Mouse (Mus musculus) hindbrain, embryonic 14.5 days (tissue): ENCODE measurements around the gene Slc39a13. TPM values are rescaled to one million over a fixed set of nuclear protein-coding genes. Genes with fewer than 3 reads are reported as not detected.

Source experiments
- ATAC-seq: fragments of 200-750 bp; cut with Nextera tagmentation; 2 replicates; pipeline ENCODE4 v1.8.0; 2017; ENCODE audit warnings: moderate number of reproducible peaks, mild to moderate bottlenecking, moderate TSS enrichment, moderate library complexity; ENCODE audit not compliant: low FRiP score
- DNase-seq: peaks from one replicate; pipeline ENCODE4 v3.0.0-alpha.2; 2015; ENCODE audit warnings: low spot score
- H3K27ac ChIP-seq: fragments of 300-500 bp; sonication (generic); 2 replicates; pipeline ENCODE4 v1.5.1; 2014; ENCODE audit warnings: mild to moderate bottlenecking, moderate library complexity
- H3K27me3 ChIP-seq: fragments of 300-500 bp; sonication (generic); 2 replicates; pipeline ENCODE4 v1.6.1; 2014; ENCODE audit warnings: mild to moderate bottlenecking, low read length, mixed read lengths; ENCODE audit not compliant: control insufficient read depth, insufficient read depth
- H3K36me3 ChIP-seq: fragments of 300-500 bp; sonication (generic); replicated peaks from 2 replicates; pipeline ENCODE4 v1.6.1; 2014; ENCODE audit not compliant: control insufficient read depth, insufficient read depth
- H3K4me1 ChIP-seq: fragments of 300-500 bp; sonication (generic); replicated peaks from 2 replicates; pipeline ENCODE4 v1.6.1; 2014; ENCODE audit warnings: antibody characterized with exemption, low read length, mixed read lengths; ENCODE audit not compliant: control insufficient read depth, insufficient read depth
- H3K4me2 ChIP-seq: fragments of 300-500 bp; sonication (generic); replicated peaks from 2 replicates; pipeline ENCODE4 v1.6.1; 2014; ENCODE audit warnings: mild to moderate bottlenecking, moderate library complexity
- H3K4me3 ChIP-seq: fragments of 300-500 bp; sonication (generic); replicated peaks from 2 replicates; pipeline ENCODE4 v1.5.1; 2014; ENCODE audit warnings: mild to moderate bottlenecking, low read length
- H3K9ac ChIP-seq: fragments of 300-500 bp; sonication (generic); 2 replicates; pipeline ENCODE4 v1.6.1; 2014
- H3K9me3 ChIP-seq: fragments of 300-500 bp; sonication (generic); 2 replicates; pipeline ENCODE4 v1.6.1; 2016; ENCODE audit warnings: low read length; ENCODE audit not compliant: control insufficient read depth
- WGBS: fragments of 180-500 bp; shearing (Covaris S2); extraction: QIAGEN DNeasy Blood & Tissue Kit; methylation state at CpG from one replicate; pipeline ENCODE4 v1.1.7; 2014; 5-methylcytosine and 5-hydroxymethylcytosine counted together
- polyA plus RNA-seq: library from polyadenylated mRNA; unstranded; fragments of >200 nt; fragmentation: Nextera tagmentation; extraction: Ambion mirVana; gene quantifications from 2 replicates; pipeline ENCODE4 v1.2.1, GENCODE M21; 2014

Slc39a13 gene
- polyA plus RNA-seq, 1 experiment from 2014 or later: 27.6 TPM

- H3K4me3 ChIP-seq: no peak overlapping the region
- H3K4me2 ChIP-seq: no peak overlapping the region
- no peak for ATAC-seq
- no peaks in the 10 kb centered on the region for H3K9me3 ChIP-seq
- no peaks in the 10 kb centered on the region for H3K36me3 ChIP-seq
- H3K27ac ChIP-seq: no peak overlapping the region
- H3K27me3 ChIP-seq: no peaks in the 10 kb centered on the region
- H3K4me1 ChIP-seq: no peaks in the 10 kb centered on the region
- DNase-seq: no peak
- no peak overlapping the region for H3K9ac ChIP-seq
- 85% methylated on average over 15 of the region's 15 CpGs for WGBS
Measured at GRCm38 (mm10) chr2:91084179-91084820, 14.1 kb upstream of the Slc39a13 start.

- Histone ChIP-seq H3K4me1 (0 out of 2 replicates have a peak, but pooled peaks cover 5% of the 10 kb centered on the region), H3K9ac (no peak overlapping the region), H3K9me3 (no peaks in the 10 kb centered on the region), H3K27me3 (no peaks in the 10 kb centered on the region), H3K4me3 (no peak overlapping the region), H3K4me2 (no peak overlapping the region), H3K36me3 (no peaks in the 10 kb centered on the region), H3K27ac (no peak overlapping the region)
- DNase-seq (no peak), ATAC-seq (no peak)
- 68% methylated on average over 1 of the region's 1 CpGs for WGBS
Measured at GRCm38 (mm10) chr2:91083366-91083940, 13.2 kb upstream of the Slc39a13 start.

- no peak for DNase-seq
- H3K9ac ChIP-seq: no peak overlapping the region
- H3K27me3 ChIP-seq: no peaks in the 10 kb centered on the region
- no peak for ATAC-seq
- H3K27ac ChIP-seq: no peak overlapping the region
- H3K4me1 ChIP-seq: peaks cover 5% of the 10 kb centered on the region; the same call in 1 of the 2 replicates
- H3K4me2 ChIP-seq: no peak overlapping the region
- WGBS: 69% methylated on average over 11 of the region's 11 CpGs
- H3K36me3 ChIP-seq: no peaks in the 10 kb centered on the region
- H3K9me3 ChIP-seq: no peaks in the 10 kb centered on the region
- no peak overlapping the region for H3K4me3 ChIP-seq
Measured at GRCm38 (mm10) chr2:91082844-91083243, 12.6 kb upstream of the Slc39a13 start.

GRCm38 (mm10) chr2:91081775-91082695 is 11.8 kb upstream of the Slc39a13 start, which contains the start of gene Spi1:
Gene Spi1, plus strand, starts transcription at chr2:91082390.
- Histone ChIP-seq H3K27ac (no peak within 1 kb of the TSS), H3K27me3 (no peaks in the 10 kb centered on the region), H3K36me3 (no peaks in the 10 kb centered on the region), H3K9ac (no peak within 1 kb of the TSS), H3K4me3 (no peak within 1 kb of the TSS), H3K4me1 (peaks cover 5% of the 10 kb centered on the region; the same call in 1 of the 2 replicates), H3K4me2 (no peak within 1 kb of the TSS), H3K9me3 (no peaks in the 10 kb centered on the region)
- DNase-seq (no peak), ATAC-seq (no peak)
- 84% methylated on average over 13 of the region's 13 CpGs for WGBS

- no peak for ATAC-seq
- Histone ChIP-seq H3K9ac (no peak overlapping the region), H3K27me3 (no peaks in the 10 kb centered on the region), H3K36me3 (no peaks in the 10 kb centered on the region), H3K4me3 (no peak overlapping the region), H3K27ac (no peak overlapping the region), H3K4me2 (no peak overlapping the region), H3K4me1 (peaks cover 5% of the 10 kb centered on the region; the same call in 1 of the 2 replicates), H3K9me3 (no peaks in the 10 kb centered on the region)
- no peak for DNase-seq
- WGBS: 81% methylated on average over 8 of the region's 8 CpGs
Measured at GRCm38 (mm10) chr2:91080784-91081513, 10.7 kb upstream of the Slc39a13 start.

- Histone ChIP-seq H3K9me3 (no peaks in the 10 kb centered on the region), H3K4me3 (peak overlapping the region; percentile 45), H3K4me1 (peaks cover 5% of the 10 kb centered on the region; the same call in 1 of the 2 replicates), H3K9ac (peak overlapping the region; percentile 72), H3K4me2 (peak overlapping the region; percentile 91), H3K27ac (no peak overlapping the region), H3K36me3 (no peaks in the 10 kb centered on the region), H3K27me3 (no peaks in the 10 kb centered on the region)
- DNase-seq (peak; percentile 25), ATAC-seq (peak; percentile 7; the same call in 1 of the 2 replicates)
- WGBS: 31% methylated on average over 5 of the region's 5 CpGs
Measured at GRCm38 (mm10) chr2:91079026-91079384, 8.8 kb upstream of the Slc39a13 start.

GRCm38 (mm10) chr2:91078314-91079025 is 8.3 kb upstream of the Slc39a13 start:
- H3K27me3 ChIP-seq: no peaks in the 10 kb centered on the region
- peaks cover 5% of the 10 kb centered on the region; the same call in 1 of the 2 replicates for H3K4me1 ChIP-seq
- WGBS: 1% methylated on average over 33 of the region's 36 CpGs
- H3K27ac ChIP-seq: peak overlapping the region; percentile 12; the same call in 1 of the 2 replicates
- H3K4me2 ChIP-seq: peak overlapping the region; percentile 91
- no peaks in the 10 kb centered on the region for H3K9me3 ChIP-seq
- peak; percentile 47 for DNase-seq
- peak overlapping the region; percentile 45 for H3K4me3 ChIP-seq
- H3K36me3 ChIP-seq: no peaks in the 10 kb centered on the region
- peak; percentile 75 for ATAC-seq
- H3K9ac ChIP-seq: peak overlapping the region; percentile 72

- Histone ChIP-seq H3K4me2 (peak overlapping the region; percentile 91), H3K4me1 (peaks cover 5% of the 10 kb centered on the region; the same call in 1 of the 2 replicates), H3K9ac (peak overlapping the region; percentile 72), H3K4me3 (peak overlapping the region; percentile 45), H3K27ac (no peak overlapping the region), H3K36me3 (no peaks in the 10 kb centered on the region), H3K27me3 (no peaks in the 10 kb centered on the region), H3K9me3 (no peaks in the 10 kb centered on the region)
- WGBS: 14% methylated on average over 12 of the region's 12 CpGs
- ATAC-seq (no peak), DNase-seq (peak; percentile 49)
Measured at GRCm38 (mm10) chr2:91077957-91078313, 7.7 kb upstream of the Slc39a13 start.
